Mouse (Mus musculus): ENCODE results near the gene Gm45713. TPM values are rescaled to one million over a fixed set of nuclear protein-coding genes. Genes with fewer than 3 reads are reported as not detected.
"Not testable (repeated sequence)": the region's sequence is repeated elsewhere in the genome, so short reads cannot be mapped to it uniquely, and the experiment has no call there.

The Gm45713 gene
- polyA plus RNA-seq, 1 experiment from 2014 or later = 0.53 TPM

- no peak for ATAC-seq (ENCODE audit: low FRiP score, low TSS enrichment)
- 2% methylated on average over 31 of the region's 31 CpGs for WGBS
- peaks cover 75% of the 10 kb centered on the region for H3K27me3 ChIP-seq (ENCODE audit: control insufficient read depth, insufficient read depth, low read length)
Measured at GRCm38 (mm10) chr7:45176356-45176755, 40.3 kb upstream of the Gm45713 start.

GRCm38 (mm10) chr7:45175929-45176328 is 39.9 kb upstream of the Gm45713 start:
- no peak for ATAC-seq (ENCODE audit: low FRiP score, low TSS enrichment)
- peak overlapping the region; percentile 31 for H3K4me2 ChIP-seq (ENCODE audit: low read length)
- H3K9me3 ChIP-seq (ENCODE audit: control insufficient read depth, low read length) = no peaks in the 10 kb centered on the region
- 2% methylated on average over 23 of the region's 23 CpGs for WGBS
- H3K27ac ChIP-seq (replicated peaks; ENCODE audit: low read depth, low read length) = no peak overlapping the region
- no peaks in the 10 kb centered on the region for H3K36me3 ChIP-seq (ENCODE audit: control insufficient read depth, insufficient read depth, low read length)
- H3K27me3 ChIP-seq (ENCODE audit: control insufficient read depth, insufficient read depth, low read length) = peaks cover 71% of the 10 kb centered on the region
- peak overlapping the region; percentile 13; the same call in 1 of the 2 replicates for H3K4me3 ChIP-seq (replicated peaks; ENCODE audit: low read depth, low read length)
- H3K4me1 ChIP-seq (ENCODE audit: control insufficient read depth, insufficient read depth, low read length) = 0 out of 2 replicates have a peak, but pooled peaks cover 3% of the 10 kb centered on the region
- no peak for DNase-seq
- 0 out of 2 replicates have a peak overlapping the region, but pooled peaks have one; percentile 21 for H3K9ac ChIP-seq (replicated peaks; ENCODE audit: low read length)

More at GRCm38 (mm10) chr7:45176356-45176755, 40.3 kb upstream of the Gm45713 start:
- Histone ChIP-seq H3K36me3 (ENCODE audit: control insufficient read depth, insufficient read depth, low read length) (no peaks in the 10 kb centered on the region), H3K4me3 (replicated peaks; ENCODE audit: low read depth, low read length) (peak overlapping the region; percentile 13; the same call in 1 of the 2 replicates), H3K9me3 (ENCODE audit: control insufficient read depth, low read length) (no peaks in the 10 kb centered on the region), H3K4me1 (ENCODE audit: control insufficient read depth, insufficient read depth, low read length) (0 out of 2 replicates have a peak, but pooled peaks cover 4% of the 10 kb centered on the region), H3K9ac (replicated peaks; ENCODE audit: low read length) (0 out of 2 replicates have a peak overlapping the region, but pooled peaks have one; percentile 21), H3K27ac (replicated peaks; ENCODE audit: low read depth, low read length) (no peak overlapping the region), H3K4me2 (ENCODE audit: low read length) (peak overlapping the region; percentile 31)
- no peak for DNase-seq

- no peak for ATAC-seq (ENCODE audit: low FRiP score, low TSS enrichment)
- Histone ChIP-seq H3K36me3 (ENCODE audit: control insufficient read depth, insufficient read depth, low read length) (no peaks in the 10 kb centered on the region), H3K4me2 (ENCODE audit: low read length) (no peak overlapping the region), H3K4me1 (ENCODE audit: control insufficient read depth, insufficient read depth, low read length) (0 out of 2 replicates have a peak, but pooled peaks cover 3% of the 10 kb centered on the region), H3K9me3 (ENCODE audit: control insufficient read depth, low read length) (no peaks in the 10 kb centered on the region), H3K4me3 (replicated peaks; ENCODE audit: low read depth, low read length) (no peak overlapping the region), H3K27ac (replicated peaks; ENCODE audit: low read depth, low read length) (no peak overlapping the region), H3K9ac (replicated peaks; ENCODE audit: low read length) (no peak overlapping the region), H3K27me3 (ENCODE audit: control insufficient read depth, insufficient read depth, low read length) (peaks cover 67% of the 10 kb centered on the region)
- WGBS = 2% methylated on average over 13 of the region's 13 CpGs
- DNase-seq = no peak
Measured at GRCm38 (mm10) chr7:45175398-45175797, 39.4 kb upstream of the Gm45713 start.

GRCm38 (mm10) chr7:45174567-45175280 is 38.7 kb upstream of the Gm45713 start:
- peak; percentile 27 for DNase-seq
- no peak for ATAC-seq (ENCODE audit: low FRiP score, low TSS enrichment)
- Histone ChIP-seq H3K4me1 (ENCODE audit: control insufficient read depth, insufficient read depth, low read length) (0 out of 2 replicates have a peak, but pooled peaks cover 3% of the 10 kb centered on the region), H3K27me3 (ENCODE audit: control insufficient read depth, insufficient read depth, low read length) (peaks cover 60% of the 10 kb centered on the region), H3K4me2 (ENCODE audit: low read length) (peak overlapping the region; percentile 10; the same call in 1 of the 2 replicates), H3K4me3 (replicated peaks; ENCODE audit: low read depth, low read length) (no peak overlapping the region; the same call in 1 of the 2 replicates), H3K27ac (replicated peaks; ENCODE audit: low read depth, low read length) (no peak overlapping the region), H3K9me3 (ENCODE audit: control insufficient read depth, low read length) (no peaks in the 10 kb centered on the region), H3K36me3 (ENCODE audit: control insufficient read depth, insufficient read depth, low read length) (no peaks in the 10 kb centered on the region), H3K9ac (replicated peaks; ENCODE audit: low read length) (no peak overlapping the region)
- 3% methylated on average over 28 of the region's 29 CpGs for WGBS

- peaks cover 58% of the 10 kb centered on the region for H3K27me3 ChIP-seq (ENCODE audit: control insufficient read depth, insufficient read depth, low read length)
- WGBS = 68% methylated on average over 1 of the region's 1 CpGs
- H3K9ac ChIP-seq (replicated peaks; ENCODE audit: low read length); H3K4me2 ChIP-seq (ENCODE audit: low read length); ATAC-seq (ENCODE audit: low FRiP score, low TSS enrichment); DNase-seq; H3K27ac ChIP-seq (replicated peaks; ENCODE audit: low read depth, low read length); H3K36me3 ChIP-seq (ENCODE audit: control insufficient read depth, insufficient read depth, low read length); H3K9me3 ChIP-seq (ENCODE audit: control insufficient read depth, low read length); H3K4me1 ChIP-seq (ENCODE audit: control insufficient read depth, insufficient read depth, low read length); H3K4me3 ChIP-seq (replicated peaks; ENCODE audit: low read depth, low read length): not testable (repeated sequence)
Measured at GRCm38 (mm10) chr7:45173772-45174171, 37.7 kb upstream of the Gm45713 start.

- Histone ChIP-seq H3K9me3 (ENCODE audit: control insufficient read depth, low read length) (no peaks in the 10 kb centered on the region), H3K9ac (replicated peaks; ENCODE audit: low read length) (no peak overlapping the region), H3K27ac (replicated peaks; ENCODE audit: low read depth, low read length) (no peak overlapping the region), H3K4me1 (ENCODE audit: control insufficient read depth, insufficient read depth, low read length) (peaks cover 6% of the 10 kb centered on the region; the same call in 1 of the 2 replicates), H3K36me3 (ENCODE audit: control insufficient read depth, insufficient read depth, low read length) (no peaks in the 10 kb centered on the region), H3K4me2 (ENCODE audit: low read length) (no peak overlapping the region), H3K27me3 (ENCODE audit: control insufficient read depth, insufficient read depth, low read length) (peaks cover 58% of the 10 kb centered on the region), H3K4me3 (replicated peaks; ENCODE audit: low read depth, low read length) (no peak overlapping the region)
- 65% methylated on average over 7 of the region's 7 CpGs for WGBS
- DNase-seq (no peak), ATAC-seq (ENCODE audit: low FRiP score, low TSS enrichment) (no peak)
Measured at GRCm38 (mm10) chr7:45172974-45173373, 36.9 kb upstream of the Gm45713 start.

- WGBS = 94% methylated on average over 3 of the region's 3 CpGs
Measured at GRCm38 (mm10) chr7:45169495-45169894, 33.5 kb upstream of the Gm45713 start.

GRCm38 (mm10) chr7:45168656-45169055 is 32.6 kb upstream of the Gm45713 start:
- Histone ChIP-seq H3K9me3 (ENCODE audit: control insufficient read depth, low read length) (no peaks in the 10 kb centered on the region), H3K27me3 (ENCODE audit: control insufficient read depth, insufficient read depth, low read length) (peaks cover 59% of the 10 kb centered on the region), H3K4me1 (ENCODE audit: control insufficient read depth, insufficient read depth, low read length) (peaks cover 9% of the 10 kb centered on the region), H3K4me2 (ENCODE audit: low read length) (peak overlapping the region; percentile 24; the same call in 1 of the 2 replicates), H3K9ac (replicated peaks; ENCODE audit: low read length) (no peak overlapping the region), H3K4me3 (replicated peaks; ENCODE audit: low read depth, low read length) (0 out of 2 replicates have a peak overlapping the region, but pooled peaks have one; percentile 5), H3K36me3 (ENCODE audit: control insufficient read depth, insufficient read depth, low read length) (no peaks in the 10 kb centered on the region), H3K27ac (replicated peaks; ENCODE audit: low read depth, low read length) (no peak overlapping the region)
- no peak for DNase-seq
- WGBS = 3% methylated on average over 24 of the region's 24 CpGs
- no peak for ATAC-seq (ENCODE audit: low FRiP score, low TSS enrichment)

More at GRCm38 (mm10) chr7:45169495-45169894, 33.5 kb upstream of the Gm45713 start:
- no peaks in the 10 kb centered on the region for H3K9me3 ChIP-seq (ENCODE audit: control insufficient read depth, low read length)
- DNase-seq (no peak), ATAC-seq (ENCODE audit: low FRiP score, low TSS enrichment) (no peak)
- H3K9ac ChIP-seq (replicated peaks; ENCODE audit: low read length) = no peak overlapping the region
- peaks cover 58% of the 10 kb centered on the region for H3K27me3 ChIP-seq (ENCODE audit: control insufficient read depth, insufficient read depth, low read length)
- H3K4me2 ChIP-seq (ENCODE audit: low read length) = no peak overlapping the region
- no peak overlapping the region for H3K4me3 ChIP-seq (replicated peaks; ENCODE audit: low read depth, low read length)
- H3K36me3 ChIP-seq (ENCODE audit: control insufficient read depth, insufficient read depth, low read length) = no peaks in the 10 kb centered on the region
- H3K27ac ChIP-seq (replicated peaks; ENCODE audit: low read depth, low read length) = no peak overlapping the region
- peaks cover 6% of the 10 kb centered on the region; the same call in 1 of the 2 replicates for H3K4me1 ChIP-seq (ENCODE audit: control insufficient read depth, insufficient read depth, low read length)
